Mouse (Mus musculus) brain, embryonic 14.5 days (tissue): Measurements from ENCODE around the gene Itga9. TPM values are rescaled to one million over a fixed set of nuclear protein-coding genes. Genes with fewer than 3 reads are reported as not detected.

Experiments used
- DNase-seq: peaks from one replicate; pipeline ENCODE4 v3.0.0-alpha.2; 2011; ENCODE audit warnings: low read depth
- CTCF ChIP-seq: fragments of 200-500 bp; IDR thresholded peaks from 2 replicates; pipeline ENCODE4 v1.5.1; 2012; ENCODE audit warnings: inconsistent platforms, mild to moderate bottlenecking, moderate library complexity, borderline replicate concordance; ENCODE audit not compliant: insufficient read depth, insufficient read length; ENCODE audit errors: extremely low read depth
- POLR2A ChIP-seq: fragments of 200-500 bp; IDR thresholded peaks from 2 replicates; pipeline ENCODE4 v1.6.1; 2012; ENCODE audit warnings: mild to moderate bottlenecking, inconsistent platforms, borderline replicate concordance; ENCODE audit not compliant: poor library complexity, insufficient read depth, insufficient read length, severe bottlenecking; ENCODE audit errors: extremely low read depth
- polyA plus RNA-seq: library from polyadenylated mRNA; depleted of rRNA; stranded (reverse); fragments of >200 nt; gene quantifications from 2 replicates; pipeline ENCODE4 v1.2.3, GENCODE M21; 2012

The Itga9 gene
- polyA plus RNA-seq, 1 experiment: 3.0 TPM

DNA sequence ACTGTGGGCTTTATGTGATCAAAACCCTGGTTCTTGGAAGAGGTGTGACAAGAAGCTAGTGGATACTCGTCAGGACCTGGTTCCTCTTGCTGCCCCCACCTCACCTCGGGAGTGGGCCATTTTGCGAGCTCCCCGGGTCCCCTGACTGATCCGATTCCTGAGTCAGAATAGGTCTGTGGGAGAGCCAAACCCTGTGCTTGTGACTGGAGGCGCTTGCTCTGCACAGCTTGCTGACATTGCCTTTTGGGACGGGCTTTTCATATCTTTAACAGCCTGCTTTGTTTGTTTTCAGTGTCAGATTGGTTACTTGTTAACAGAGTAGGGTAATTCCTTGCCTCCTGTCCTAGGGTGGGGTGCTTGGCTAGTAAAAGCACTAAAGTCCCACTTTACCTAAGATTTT, 322.2 kb downstream of the Itga9 start:
- TF ChIP-seq CTCF (no peak), POLR2A (no peak)
- no peak for DNase-seq

DNA sequence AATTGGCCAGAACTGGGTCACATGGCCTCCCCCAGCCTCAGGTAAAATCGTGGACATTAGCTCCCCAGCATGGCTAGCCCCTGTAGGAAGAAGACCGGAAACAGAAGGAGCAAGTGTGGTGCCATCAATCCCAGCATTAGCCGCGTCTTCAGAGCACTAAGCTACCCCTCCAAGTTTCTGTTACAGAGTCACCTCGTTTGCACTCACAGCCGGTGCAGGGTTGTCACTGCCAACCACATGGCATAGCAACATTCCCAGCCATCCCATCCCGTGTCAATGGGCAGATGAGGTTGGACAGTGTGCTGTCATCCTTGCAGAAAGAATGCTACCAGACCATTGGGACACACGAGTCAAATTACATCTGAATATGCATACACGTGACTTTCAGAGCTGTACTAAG, 324.1 kb downstream of the Itga9 start:
- DNase-seq: no peak
- TF ChIP-seq CTCF: no peak
- no peak for TF ChIP-seq POLR2A

DNA sequence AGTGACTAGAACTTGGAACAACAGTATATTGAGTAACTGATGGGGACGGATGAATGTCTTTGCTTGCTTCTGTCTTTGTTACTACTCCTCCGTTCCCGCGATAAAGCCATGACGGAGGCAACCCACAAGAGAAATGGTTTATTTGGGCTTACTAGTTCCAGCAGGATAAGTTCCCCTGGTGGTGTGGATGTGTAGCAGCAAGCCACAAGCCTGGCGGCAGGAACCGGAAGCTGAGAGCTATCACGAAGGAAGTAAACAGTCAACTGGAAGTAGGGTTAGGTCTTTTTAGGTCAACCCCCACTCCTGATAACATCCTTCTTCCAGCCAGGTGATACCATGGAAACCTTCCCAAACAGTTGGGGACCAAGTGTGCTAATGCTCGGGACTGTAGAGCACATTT, 327.3 kb downstream of the Itga9 start:
- DNase-seq: no peak
- TF ChIP-seq POLR2A (no peak), CTCF (no peak)

DNA sequence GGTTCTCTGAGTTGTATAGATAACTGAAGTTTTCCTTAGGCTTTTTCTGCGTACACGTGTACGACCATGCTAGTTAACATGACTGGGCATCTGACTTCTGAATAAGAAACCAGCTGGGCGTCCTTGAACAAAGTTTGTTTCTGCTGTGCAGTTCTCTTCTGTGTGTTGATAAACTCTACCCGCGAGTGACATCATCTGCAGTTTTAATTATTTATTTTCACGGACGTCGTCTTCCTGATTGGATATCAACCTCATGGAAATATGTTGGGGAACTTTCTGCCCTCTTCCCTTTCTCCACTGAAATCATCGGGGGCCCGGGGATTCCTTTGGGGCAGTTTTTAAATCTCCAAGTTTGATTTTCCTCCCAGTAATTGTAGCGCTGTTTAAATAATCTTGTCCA, 327.8 kb downstream of the Itga9 start:
- DNase-seq: no peak

DNA sequence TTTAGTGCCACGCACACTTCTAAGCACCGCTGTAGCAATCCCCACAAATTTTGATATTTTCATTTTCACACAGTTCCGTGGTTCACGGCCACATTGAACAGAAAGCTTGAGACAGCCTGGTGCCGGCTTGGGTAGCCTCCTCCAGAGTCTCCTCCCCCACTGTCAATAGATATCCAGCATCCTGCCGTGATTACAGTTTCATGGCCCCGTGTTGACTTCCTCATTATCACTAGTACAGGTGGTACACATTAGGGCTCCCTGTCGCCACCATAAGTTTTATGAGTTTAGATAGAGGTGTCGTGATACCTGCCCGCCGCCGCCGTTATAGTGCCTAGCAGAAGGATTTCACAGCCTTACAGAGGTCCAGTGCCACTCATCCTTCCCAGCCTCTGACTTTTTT, 328.6 kb downstream of the Itga9 start:
- TF ChIP-seq CTCF (no peak), POLR2A (no peak)
- DNase-seq: no peak

More for the DNA sequence above, 327.8 kb downstream of the Itga9 start:
- TF ChIP-seq POLR2A: no peak
- no peak for TF ChIP-seq CTCF

DNA sequence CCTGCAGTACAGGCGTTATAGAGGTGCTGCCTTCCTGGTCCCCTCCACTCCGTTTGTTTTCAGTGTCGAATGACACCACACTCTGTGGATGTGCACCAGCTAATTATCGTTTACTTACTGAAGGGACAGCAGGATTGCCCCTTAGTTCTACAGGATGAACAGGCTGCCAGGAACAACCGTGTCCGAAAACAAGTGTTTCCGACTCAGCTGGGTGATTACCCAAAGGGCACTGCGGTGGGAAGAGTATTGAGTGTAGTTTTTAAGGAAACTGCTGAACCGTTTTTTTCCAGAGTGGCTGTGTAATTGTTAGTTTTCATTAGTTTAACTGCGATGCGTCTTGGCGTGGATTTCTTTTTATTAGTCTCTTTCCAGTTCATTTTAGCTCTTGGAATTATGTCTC, 329.6 kb downstream of the Itga9 start:
- TF ChIP-seq POLR2A: no peak
- no peak for TF ChIP-seq CTCF
- no peak for DNase-seq

DNA sequence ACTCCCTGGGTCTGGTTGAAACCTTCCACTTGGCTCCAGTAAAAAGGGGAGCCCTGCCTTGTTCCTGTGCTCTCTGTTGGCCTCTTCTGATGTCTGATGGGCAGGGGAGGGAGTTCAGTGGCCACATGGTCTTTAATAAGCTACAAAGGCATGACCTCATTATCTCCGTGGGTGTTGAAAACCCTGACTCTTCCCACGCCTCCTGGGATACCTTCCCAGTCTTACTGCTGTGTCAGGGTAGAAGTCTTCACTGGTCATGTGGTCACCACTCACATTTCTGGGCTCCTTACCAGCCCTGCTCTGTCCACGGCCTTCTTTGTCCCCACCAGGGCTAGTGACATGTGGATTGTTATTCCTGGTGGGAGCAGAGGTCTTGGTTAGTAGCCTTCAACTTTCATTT, 331.0 kb downstream of the Itga9 start:
- no peak for TF ChIP-seq POLR2A
- no peak for TF ChIP-seq CTCF
- DNase-seq: no peak

DNA sequence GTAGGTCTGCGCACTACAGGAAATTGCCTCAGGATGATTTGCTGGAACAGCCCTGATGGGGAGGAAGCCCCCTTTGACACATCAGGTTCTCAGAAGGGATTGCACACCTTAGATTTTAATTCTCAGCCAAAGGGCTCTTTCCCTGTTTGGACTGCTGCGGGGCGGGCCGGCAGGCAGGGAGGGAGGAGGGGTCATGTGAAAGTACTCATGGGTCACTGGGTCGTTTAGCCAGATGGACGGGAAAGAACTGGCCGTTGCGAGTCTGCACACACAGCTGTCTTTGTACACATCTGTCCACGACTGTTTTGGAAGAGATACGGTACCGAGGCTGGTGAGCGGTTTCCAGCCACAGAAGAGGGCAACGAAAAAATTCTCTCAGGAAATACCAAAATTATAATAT, 332.9 kb downstream of the Itga9 start:
- DNase-seq: no peak
- no peak for TF ChIP-seq POLR2A
- no peak for TF ChIP-seq CTCF

DNA sequence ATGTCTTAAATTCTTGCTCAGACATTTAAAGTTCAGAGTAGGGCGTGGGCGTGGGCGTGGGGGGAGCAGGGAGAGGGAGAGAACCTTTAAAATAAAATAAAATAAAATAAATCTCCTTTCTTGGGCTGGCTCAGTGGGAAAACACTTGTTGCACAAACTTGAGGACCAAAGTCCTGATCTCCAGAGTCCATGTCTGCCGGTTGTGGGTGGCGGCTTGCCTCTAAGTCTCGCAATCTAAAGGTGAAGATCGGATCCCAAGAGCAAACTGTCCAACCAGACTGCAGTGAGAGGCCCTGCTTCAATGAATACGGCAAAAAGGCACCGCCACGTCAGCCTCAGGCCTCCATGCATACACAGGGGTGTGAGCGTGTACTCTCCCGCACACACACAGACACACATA, 333.3 kb downstream of the Itga9 start:
- DNase-seq: no peak
- no peak for TF ChIP-seq POLR2A
- no peak for TF ChIP-seq CTCF

DNA sequence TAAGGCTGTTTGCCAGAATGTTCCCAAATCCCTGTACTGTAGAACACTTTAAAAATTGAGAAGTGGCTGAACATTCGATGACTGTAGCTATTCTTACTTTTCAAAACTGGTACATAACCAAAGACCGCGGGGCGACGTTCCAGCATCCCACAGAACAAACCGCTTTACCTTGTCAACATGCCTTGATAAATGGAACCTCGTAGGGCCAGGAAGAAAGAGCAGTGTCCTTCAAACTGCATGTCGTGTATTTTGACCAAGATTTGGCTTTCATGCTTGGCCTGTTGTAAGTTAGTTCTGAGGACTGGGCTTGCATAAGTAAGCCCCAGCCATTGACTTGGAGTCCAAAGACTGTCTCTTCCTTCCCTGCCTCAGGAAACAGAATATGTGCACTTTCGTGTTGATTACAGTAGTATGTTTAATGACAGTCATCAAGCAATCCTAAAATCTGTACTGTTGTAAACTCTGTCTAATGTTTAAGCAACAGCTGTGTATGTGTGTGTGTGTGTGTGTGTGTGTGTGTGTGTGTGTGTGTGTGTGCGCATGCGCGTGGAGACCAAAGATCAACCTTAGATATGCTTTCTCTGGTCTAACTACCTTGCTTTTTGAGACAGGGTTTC, 334.2 kb downstream of the Itga9 start:
- TF ChIP-seq CTCF: no peak
- TF ChIP-seq POLR2A: no peak
- DNase-seq: no peak

DNA sequence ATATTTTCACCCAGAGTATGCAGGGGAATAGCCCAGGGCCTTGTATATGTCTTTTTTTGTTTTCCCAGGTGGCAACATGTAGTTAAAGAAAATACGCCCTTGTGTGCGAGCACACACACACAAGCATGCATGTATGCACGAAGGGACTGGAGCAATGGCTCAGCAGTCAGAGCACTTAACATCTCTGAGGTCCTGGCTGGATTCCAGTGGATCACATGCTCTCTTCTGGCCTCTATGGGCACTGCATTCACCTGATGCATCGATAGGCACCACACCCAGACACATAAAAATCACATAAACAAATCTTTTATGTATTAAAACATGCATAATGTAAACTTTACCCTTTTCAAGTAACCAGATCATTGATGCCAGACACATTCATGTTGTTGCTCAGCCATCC, 335.5 kb downstream of the Itga9 start:
- DNase-seq: no peak
- TF ChIP-seq CTCF (no peak), POLR2A (no peak)

DNA sequence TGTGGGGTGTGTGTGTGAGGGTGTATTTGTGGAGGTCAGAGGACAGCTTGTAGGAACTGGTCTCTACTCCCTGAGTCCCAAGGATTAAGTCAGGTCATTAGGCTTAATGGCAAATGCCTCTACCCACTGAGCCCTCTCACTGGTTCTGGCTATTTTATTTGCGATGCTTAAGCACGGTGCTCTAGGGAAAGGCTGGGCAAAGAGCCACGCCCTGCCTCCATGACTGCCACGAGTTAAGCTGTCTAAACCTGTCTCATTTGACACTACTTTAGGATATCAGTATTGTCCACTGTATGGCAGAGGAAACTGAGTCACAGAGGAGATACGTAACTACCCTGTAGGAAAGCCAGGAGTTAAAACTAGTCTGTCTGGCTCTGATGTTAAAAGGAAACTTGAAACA, 337.5 kb downstream of the Itga9 start:
- TF ChIP-seq CTCF (no peak), POLR2A (no peak)
- DNase-seq: no peak

DNA sequence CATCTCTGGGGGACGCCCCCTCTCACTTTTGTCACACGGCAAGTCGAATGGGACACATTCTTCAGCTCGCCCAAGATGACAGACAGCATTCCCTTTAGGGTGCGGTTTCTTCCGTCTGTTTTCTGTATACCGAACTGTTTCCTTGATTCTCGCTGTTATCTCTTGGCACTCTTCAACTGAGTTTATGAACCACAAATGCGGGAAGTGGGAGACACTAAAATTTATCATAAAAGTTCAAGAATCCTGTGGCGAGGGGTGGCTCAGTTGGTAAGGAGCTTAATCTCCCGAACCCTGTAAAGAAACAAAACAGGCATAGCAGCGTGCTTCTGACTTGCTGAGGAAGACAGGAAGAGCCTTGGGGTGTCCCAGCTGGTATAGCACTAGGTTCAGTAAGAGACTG, 337.9 kb downstream of the Itga9 start:
- TF ChIP-seq CTCF (no peak), POLR2A (no peak)
- DNase-seq: no peak

DNA sequence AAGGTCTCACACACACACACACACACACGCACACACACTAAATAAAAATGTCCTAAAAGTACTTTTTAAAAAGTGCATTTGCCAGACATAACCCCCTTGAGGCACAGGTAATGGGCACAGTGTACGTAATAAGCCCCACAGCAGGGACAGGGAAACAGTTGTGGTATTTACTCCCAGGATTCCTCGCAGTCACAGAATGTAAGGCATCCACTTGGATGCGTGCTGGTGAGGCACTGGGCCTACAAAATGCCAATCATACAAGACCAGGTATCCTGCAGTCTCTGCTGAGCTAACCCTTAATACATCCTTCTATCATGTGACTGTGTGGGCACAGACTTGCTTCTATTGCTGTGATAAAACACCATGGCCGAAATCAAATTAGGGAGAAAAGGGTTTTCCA, 342.0 kb downstream of the Itga9 start:
- TF ChIP-seq CTCF (no peak), POLR2A (no peak)
- no peak for DNase-seq

DNA sequence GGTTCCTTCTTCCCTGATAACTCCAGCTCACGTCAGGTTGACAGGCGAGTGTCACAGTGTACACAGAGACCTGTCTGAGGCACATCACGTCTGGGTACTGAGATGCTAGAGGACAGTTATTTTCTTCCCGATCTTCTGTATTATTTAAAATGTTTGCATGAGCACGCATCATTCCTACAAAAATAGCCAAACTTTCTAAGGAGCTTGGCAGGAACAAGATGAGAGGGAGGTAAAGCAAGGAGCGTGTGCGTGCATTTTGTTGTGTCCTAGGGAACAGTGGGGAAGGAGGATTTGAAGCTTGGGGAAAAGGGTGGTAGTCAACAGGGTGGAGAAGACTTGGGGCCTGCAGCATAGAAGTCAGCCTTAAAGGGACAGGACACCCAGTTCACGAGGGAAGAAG, 342.6 kb downstream of the Itga9 start:
- DNase-seq: no peak
- TF ChIP-seq POLR2A (no peak), CTCF (no peak)
